Mouse (Mus musculus): ENCODE data around the gene Tlr9. TPM values are rescaled to one million over a fixed set of nuclear protein-coding genes. Genes with fewer than 3 reads are reported as not detected.

The Tlr9 gene
- 11.5 TPM for total RNA-seq (2023)

DNA sequence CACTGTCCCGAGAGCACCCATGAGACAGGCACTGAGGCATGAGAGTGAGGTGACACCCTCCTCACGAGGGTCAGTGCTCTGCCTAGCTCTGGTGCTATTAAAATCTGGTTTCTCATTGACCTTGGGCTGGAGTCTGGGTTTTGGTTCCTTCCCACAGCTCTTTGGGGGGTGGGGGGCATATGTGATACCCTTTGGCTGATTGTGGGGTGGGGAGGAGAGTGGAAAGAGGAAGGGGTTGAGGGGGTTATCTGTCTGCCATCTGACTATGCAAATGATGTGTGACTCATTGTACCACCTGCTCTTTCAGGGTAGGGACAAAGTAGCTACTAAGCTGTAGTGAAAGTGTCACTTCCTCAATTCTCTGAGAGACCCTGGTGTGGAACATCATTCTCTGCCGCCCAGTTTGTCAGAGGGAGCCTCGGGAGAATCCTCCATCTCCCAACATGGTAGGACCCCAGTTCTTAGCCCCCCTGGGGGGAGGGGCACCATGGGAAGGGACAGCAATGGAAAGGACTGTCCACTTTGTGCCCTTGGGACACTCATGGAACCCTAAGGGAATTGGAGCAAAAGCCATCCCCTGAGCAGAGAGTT, at the start of gene Tlr9:
Gene Tlr9 (plus strand): TSS at position 338 of the 591 bp plus-strand sequence.

DNA sequence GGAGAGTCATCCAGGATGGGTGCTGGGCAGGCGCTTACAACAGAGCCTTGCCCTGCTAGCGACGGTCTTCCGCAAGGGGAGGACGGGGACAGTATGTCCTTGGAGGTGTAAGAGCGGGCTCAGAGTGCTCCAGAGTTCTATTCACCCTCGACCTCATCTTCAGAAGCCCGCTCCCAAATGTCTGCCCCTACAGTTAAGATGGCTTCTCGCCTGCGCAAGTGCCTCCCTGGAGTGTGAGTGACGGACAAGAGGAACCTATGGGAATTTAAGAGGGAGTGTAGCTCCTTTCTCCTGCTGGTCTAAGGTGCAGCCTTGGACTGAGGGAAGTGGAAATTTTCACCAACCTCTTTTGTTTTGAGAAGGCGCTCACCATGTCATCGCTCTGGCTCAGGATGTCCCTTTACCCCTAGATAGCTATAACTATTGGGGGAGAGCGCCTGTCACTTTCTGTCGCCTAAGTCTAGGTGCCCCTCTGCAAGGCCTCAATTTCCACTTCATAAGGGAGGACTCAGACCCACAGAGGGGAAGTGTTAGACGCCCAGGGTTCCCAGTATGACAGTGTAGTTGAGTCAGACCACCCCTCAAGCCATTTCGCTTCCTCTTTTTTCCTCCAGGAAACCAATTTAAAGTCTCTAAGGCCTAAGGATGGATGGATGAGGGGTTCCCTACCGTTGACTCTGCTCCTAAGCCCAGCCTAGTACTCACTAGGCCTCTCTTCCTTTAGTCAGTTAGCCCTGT, 22.7 kb upstream of the Tlr9 start, which contains the start of gene Ppm1m:
Gene Ppm1m (minus strand): TSS at position 212 of the 738 bp plus-strand sequence.

DNA sequence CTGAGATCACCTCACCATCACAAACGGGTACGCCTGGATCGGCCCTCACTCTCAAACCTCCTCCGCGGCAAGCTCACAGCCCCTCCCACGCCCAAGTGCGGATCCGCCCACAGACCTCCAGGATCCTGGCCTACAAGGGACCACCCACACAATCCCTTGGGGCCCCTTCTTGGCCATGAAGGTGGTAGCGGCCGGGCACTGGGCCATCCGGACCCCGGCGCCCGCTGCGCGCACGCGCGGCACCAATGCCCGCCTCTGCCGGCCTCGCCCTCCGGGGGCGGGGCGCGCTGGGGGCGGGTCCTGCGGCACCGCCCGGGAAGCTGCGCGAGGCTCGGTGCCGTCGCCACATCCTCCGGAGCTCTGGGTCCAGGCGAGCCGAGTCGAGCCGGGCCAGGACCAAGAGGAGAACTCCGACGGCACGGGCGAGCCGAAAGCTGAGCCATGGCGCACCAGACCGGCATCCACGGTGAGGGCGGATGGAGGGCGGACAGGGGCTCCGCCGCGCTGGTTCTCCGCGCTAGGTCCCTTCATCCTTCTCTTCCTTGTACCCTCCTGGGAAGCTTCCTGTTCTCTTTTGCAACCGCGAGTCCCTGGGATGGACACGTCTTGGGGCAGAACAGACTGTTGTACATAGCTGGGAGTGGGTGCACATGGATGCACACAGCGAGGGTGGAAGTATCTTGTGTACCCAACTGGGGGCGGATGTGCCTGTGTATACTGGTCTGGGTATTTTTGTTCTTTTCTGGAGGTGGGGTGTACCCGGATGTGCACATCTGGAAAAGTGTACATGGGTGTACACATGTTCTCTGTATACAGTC, 19.4 kb upstream of the Tlr9 start, which contains the start of gene Twf2:
Gene Twf2 (plus strand): TSS at position 290 of the 818 bp plus-strand sequence.

Other genes starting within 250 kb of the Tlr9 start
- not detected for gene Col6a4, start 125.8 kb upstream of the Tlr9 start, total RNA-seq (2023)
- 6.5 TPM for gene Glyctk, start 64.5 kb upstream of the Tlr9 start, total RNA-seq (2023)
- gene Wdr82, start 51.7 kb upstream of the Tlr9 start, total RNA-seq (2023), result 122 TPM
- gene Ppm1m, start 22.9 kb upstream of the Tlr9 start, total RNA-seq (2023), result 40.6 TPM
- gene Twf2, start 19.5 kb upstream of the Tlr9 start, total RNA-seq (2023), result 121 TPM
- gene Alas1, start 26.1 kb downstream of the Tlr9 start, total RNA-seq (2023), result 44.3 TPM
- 3.0 TPM for gene Poc1a, start 58.5 kb downstream of the Tlr9 start, total RNA-seq (2023)
- 28.0 TPM for gene Dusp7, start 146.0 kb downstream of the Tlr9 start, total RNA-seq (2023)
- gene Rpl29, start 206.9 kb downstream of the Tlr9 start, total RNA-seq (2023), result 867 TPM
- 12.5 TPM for gene Acy1, start 215.7 kb downstream of the Tlr9 start, total RNA-seq (2023)
- gene Abhd14b, start 224.9 kb downstream of the Tlr9 start, total RNA-seq (2023), result 2.5 TPM
- gene Abhd14a, start 225.1 kb downstream of the Tlr9 start, total RNA-seq (2023), result 12.2 TPM
- 5.0 TPM for gene Pcbp4, start 230.7 kb downstream of the Tlr9 start, total RNA-seq (2023)
- gene Gpr62, start 243.3 kb downstream of the Tlr9 start, total RNA-seq (2023), result not detected